Mouse (Mus musculus): ENCODE results near the gene Hist1h2ag.

Hist1h2ag gene

GRCm38 (mm10) chr13:22008707-22009106 lies 34.0 kb downstream of the Hist1h2ag start:
- DNase-seq (ENCODE audit: low spot score): no peak

- DNase-seq (ENCODE audit: low spot score): no peak
Observed at GRCm38 (mm10) chr13:22007872-22008271, 34.9 kb downstream of the Hist1h2ag start.

DNA sequence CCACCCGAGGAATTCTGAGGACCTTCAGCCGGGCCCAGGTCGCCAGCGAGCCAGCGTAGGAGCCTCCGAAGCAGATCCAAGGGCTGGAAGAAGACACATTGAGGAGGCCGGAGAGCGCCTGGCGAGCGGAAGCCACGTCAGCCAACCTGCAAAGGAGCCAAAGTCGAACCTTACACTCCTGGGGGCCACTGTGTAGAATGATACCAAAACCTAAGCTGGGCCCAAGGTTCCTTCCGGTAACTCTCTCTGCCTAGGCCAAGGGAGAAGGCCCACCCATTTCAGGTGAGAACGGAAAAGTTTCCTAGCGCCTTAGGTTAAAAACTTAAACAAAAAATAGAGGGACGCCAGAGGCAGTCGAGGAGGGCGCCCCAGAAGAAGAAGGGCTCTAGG lies 35.6 kb downstream of the Hist1h2ag start:
- no peak for DNase-seq (ENCODE audit: low spot score)

- peak; percentile 70 for DNase-seq (ENCODE audit: low spot score)
Observed at GRCm38 (mm10) chr13:22006334-22007120, 36.2 kb downstream of the Hist1h2ag start.

DNA sequence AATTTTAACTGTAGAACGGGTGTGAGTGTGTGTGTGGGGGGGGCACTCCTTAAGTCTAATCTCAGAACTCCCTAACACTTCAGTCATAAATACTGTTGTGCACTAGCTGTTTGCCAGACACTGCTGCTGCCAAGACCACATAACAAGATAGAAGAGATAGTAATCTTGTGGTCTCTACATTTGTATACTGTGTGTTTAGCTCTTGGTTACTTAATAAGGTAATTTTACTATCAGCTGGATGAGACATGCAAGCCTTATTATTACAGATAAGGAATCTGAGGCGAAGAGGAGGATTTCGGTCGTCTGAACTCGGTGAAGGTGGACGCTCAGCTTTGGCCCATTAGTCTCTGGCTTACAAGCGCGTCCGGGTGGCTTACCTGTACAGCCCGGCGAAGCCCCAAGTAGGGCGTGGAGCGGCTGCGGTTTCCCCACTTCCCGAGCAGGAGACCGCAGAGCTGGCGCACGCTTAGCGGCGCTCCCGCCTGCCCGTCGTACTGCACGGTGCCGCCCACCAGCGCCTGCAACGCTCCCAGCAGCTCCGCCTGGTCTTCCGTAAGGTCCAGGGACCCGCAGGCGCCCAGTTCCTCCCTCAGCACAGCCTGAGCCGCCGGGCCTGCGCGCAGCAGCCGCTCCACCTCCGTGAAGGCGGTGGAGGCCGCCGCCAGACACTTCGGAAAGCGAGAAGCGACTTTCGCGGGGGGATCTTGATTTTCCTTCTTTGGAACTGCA lies 37.0 kb downstream of the Hist1h2ag start:
- peak; percentile 67 for DNase-seq (ENCODE audit: low spot score)

DNA sequence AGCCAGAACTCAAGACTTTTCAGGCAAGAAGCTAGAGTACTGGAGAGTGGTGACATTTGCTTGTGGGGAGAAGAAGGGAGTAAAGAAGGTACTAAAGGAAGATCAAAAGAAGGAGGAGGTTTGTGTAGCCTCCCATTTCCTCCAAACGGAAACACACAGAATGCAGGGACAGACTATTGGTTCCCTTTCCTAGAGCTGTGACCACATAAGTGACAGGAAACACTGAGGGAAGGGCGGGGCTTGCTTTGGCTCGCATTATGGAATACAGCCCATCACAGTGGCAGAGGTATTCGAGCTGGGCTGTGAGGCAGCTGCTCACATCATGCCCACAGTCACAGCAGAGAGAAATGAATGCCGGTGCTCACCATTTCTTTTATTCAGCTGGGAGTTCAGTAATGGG lies 40.9 kb downstream of the Hist1h2ag start:
- DNase-seq (ENCODE audit: low spot score): no peak

DNA sequence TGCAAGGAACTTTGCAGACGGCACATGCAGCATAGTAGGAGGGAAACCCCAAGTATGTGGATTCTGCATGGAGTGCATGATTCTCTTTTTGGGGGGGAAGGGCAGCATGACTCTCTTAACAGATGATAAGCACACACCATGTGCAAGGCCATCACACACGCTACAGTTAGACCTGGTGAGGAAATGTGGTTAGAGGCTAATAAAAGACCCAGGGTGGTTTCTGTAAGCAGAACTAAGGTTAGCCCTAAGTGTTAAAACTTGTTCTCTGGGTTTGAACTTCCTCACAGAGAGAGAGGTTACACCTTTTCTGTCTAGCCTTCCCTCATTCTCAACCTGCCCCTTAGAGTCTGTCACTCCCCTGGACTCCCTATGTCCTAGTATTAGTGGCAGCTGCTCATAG lies 41.4 kb downstream of the Hist1h2ag start:
- DNase-seq (ENCODE audit: low spot score): no peak

DNA sequence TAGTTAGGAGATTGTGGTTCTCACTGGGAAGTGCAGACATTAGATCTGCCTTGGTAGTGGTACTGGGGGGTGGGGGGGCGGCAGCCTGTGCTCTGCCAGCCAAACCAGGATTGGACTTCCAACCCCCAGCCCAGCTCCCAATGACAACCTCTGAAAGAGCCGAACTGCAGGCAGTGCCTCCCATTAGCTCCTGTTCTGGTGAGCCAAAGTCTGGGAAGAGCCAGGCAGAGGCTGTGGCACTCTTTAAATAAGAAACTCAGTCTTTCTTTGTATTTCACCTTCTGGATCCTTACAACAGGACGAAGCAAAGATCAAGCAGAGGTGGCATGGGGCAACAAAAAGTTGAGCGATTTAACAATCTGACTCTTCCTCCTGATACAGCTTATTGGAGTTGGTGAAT lies 43.6 kb downstream of the Hist1h2ag start:
- no peak for DNase-seq (ENCODE audit: low spot score)

GRCm38 (mm10) chr13:21998412-21998811 lies 44.3 kb downstream of the Hist1h2ag start:
- no peak for DNase-seq (ENCODE audit: low spot score)

DNA sequence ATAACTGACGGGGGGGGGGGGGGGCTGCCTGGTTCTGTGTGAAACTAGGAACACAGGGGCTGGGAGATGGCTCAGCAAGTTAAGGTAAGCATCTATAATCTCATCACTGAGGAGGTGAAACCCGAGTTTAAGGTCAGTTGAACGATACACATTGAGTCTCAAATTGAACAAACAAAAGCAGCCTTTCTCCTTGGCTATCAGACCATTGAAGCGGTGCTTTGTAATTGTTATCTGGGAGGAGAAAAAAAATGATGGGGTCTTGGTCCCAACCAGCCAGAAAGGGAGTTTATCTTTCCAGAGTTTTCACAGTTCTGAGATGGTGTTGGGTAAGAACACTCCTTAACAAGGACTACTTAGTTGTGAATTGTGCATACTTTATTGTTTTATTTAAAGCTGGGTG lies 44.9 kb downstream of the Hist1h2ag start:
- DNase-seq (ENCODE audit: low spot score): no peak

GRCm38 (mm10) chr13:21997201-21997820 lies 45.4 kb downstream of the Hist1h2ag start:
- DNase-seq (ENCODE audit: low spot score): no peak

- no peak for DNase-seq (ENCODE audit: low spot score)
Observed at GRCm38 (mm10) chr13:21996840-21997185, 45.9 kb downstream of the Hist1h2ag start.

DNA sequence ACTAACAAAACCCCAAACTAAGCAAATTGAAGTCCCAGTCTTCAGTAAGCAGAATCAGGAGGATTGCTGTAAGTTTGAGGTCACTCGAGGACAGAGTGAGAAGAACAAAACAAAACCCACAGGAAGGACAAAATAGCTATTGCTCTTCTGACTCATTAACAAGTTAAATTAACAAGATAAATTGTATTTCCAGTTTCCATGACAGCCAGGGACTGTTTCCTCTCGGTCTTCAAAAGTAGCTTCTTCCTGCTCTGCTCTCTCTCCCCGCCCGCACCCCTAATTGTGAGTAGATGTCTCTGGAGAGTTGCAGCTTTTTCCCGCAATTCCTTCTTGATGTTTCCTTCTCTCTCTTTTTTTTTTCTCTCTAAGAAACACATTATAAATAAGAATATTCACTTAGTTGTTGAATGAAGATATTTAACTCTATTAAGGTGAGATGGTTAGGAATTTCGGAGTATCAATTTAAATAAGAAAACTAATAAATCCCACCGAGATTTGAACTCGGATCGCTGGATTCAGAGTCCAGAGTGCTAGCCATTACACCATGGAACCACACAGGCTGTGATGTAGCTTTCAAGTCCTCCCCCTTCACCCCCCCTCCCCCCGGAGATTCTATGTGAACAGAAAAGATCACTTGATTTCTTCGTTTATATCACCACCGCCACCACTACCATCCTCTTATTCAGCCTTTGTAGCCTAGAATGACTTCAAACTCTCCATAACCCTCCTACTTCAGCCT lies 46.5 kb downstream of the Hist1h2ag start:
- peak; percentile 65 for DNase-seq (ENCODE audit: low spot score)

DNA sequence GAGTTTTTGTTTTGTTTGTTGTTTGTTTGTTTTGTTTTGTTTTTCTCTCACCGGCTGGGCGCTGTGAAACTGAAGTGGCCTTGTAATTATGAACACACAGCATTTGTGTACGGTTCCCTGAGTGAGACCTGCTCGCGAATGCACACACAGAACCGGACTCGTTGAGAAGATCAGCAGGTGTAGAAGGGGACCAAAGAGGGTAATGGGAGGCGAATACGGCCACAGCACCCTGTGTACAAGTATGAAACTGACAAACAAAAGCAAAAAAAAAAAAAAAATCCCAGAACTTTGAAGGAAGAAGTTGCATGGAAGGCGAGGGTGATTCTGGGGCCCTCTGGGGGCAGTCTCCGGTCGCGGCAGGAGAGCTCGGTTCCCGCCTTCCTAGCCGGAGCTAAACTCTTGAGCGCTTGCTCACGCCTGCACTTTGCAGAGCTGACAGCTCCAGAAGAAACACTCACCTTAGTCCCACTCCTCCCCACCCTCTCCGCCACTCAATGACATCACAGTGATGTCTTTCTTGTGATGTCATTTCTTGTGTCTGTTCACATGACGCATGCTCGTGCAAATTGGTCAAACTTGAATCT lies 47.3 kb downstream of the Hist1h2ag start:
- peak; percentile 70 for DNase-seq (ENCODE audit: low spot score)

DNA sequence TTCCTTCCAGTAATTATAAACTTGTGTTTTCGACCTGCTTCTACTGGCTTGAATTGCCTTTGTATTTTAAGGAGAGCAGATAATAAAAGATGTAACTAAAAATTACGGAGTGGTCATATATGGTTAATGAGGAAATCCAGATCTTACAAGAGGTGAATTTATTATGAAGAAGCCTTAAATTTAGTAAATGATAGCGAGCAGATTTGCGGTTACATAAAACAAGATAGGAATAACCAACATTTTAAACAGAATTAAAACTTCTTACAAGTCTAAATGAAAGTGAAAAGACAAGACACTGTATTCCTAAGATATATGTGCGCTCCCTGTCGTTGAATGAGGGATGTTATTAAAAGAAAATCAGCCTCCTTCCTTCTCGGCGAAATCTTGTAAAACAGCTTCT lies 47.8 kb downstream of the Hist1h2ag start:
- DNase-seq (ENCODE audit: low spot score): no peak

- DNase-seq (ENCODE audit: low spot score): peak; percentile 76
Observed at GRCm38 (mm10) chr13:21993957-21994738, 48.6 kb downstream of the Hist1h2ag start.

DNA sequence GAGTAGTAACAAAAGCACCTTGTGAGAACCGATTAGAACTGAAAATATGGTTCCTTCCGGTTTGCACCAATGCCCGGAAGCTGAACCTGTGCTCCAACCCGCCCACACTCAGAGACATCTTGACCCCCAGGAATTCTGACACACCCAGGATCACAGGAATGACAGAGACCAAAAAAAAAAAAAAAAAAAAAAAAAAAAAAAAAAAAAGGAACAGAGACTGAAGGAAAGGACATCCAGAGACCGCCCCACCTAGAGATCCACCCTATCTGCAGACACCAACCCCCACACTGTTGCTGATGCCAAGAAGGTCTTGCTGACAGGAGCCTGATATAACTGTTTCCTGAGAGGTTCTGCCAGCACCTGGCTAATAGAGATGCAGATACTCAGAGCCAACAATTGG lies 50.2 kb downstream of the Hist1h2ag start:
- DNase-seq (ENCODE audit: low spot score): no peak

All from MN1 (cell line).